Mouse (Mus musculus) hindbrain, embryonic 13.5 days (tissue): ENCODE data around the gene Uri1. TPM values are rescaled to one million over a fixed set of nuclear protein-coding genes. Genes with fewer than 3 reads are reported as not detected.

ENCODE experiments used
- ATAC-seq: fragments of 200-750 bp; cut with Nextera tagmentation; 2 replicates; pipeline ENCODE4 v1.8.0; 2017; ENCODE audit warnings: moderate TSS enrichment; ENCODE audit not compliant: low FRiP score
- H3K27ac ChIP-seq: fragments of 300-500 bp; sonication (generic); 2 replicates; pipeline ENCODE4 v1.5.1; 2015; ENCODE audit warnings: inconsistent platforms, mild to moderate bottlenecking, moderate library complexity
- H3K27me3 ChIP-seq: fragments of 300-500 bp; sonication (generic); 2 replicates; pipeline ENCODE4 v1.6.1; 2015; ENCODE audit warnings: mild to moderate bottlenecking, inconsistent platforms
- H3K36me3 ChIP-seq: fragments of 300-500 bp; sonication (generic); 2 replicates; pipeline ENCODE4 v1.6.1; 2015; ENCODE audit warnings: mild to moderate bottlenecking, inconsistent platforms
- H3K4me1 ChIP-seq: fragments of 300-500 bp; sonication (generic); replicated peaks from 2 replicates; pipeline ENCODE4 v1.6.1; 2015; ENCODE audit warnings: inconsistent platforms
- H3K4me2 ChIP-seq: fragments of 300-500 bp; sonication (generic); 2 replicates; pipeline ENCODE4 v1.6.1; 2015; ENCODE audit warnings: inconsistent platforms, mild to moderate bottlenecking, moderate library complexity
- H3K4me3 ChIP-seq: fragments of 300-500 bp; sonication (generic); 2 replicates; pipeline ENCODE4 v1.5.1; 2015; ENCODE audit warnings: mild to moderate bottlenecking, inconsistent platforms
- H3K9ac ChIP-seq: fragments of 300-500 bp; sonication (generic); 2 replicates; pipeline ENCODE4 v1.6.1; 2015; ENCODE audit warnings: mild to moderate bottlenecking, inconsistent platforms
- H3K9me3 ChIP-seq: fragments of 300-500 bp; sonication (generic); 2 replicates; pipeline ENCODE4 v1.6.1; 2016; ENCODE audit warnings: inconsistent platforms
- WGBS: fragments of 180-500 bp; shearing (Covaris S2); methylation state at CpG from one replicate; pipeline ENCODE4 v1.1.7; 2015; 5-methylcytosine and 5-hydroxymethylcytosine counted together
- polyA plus RNA-seq: library from polyadenylated mRNA; unstranded; fragments of >200 nt; fragmentation: Nextera tagmentation; extraction: Ambion mirVana; gene quantifications from 2 replicates; pipeline ENCODE4 v1.2.1, GENCODE M21; 2015

Gene Uri1
- polyA plus RNA-seq, 1 experiment from 2014 or later: 35.7 TPM

DNA sequence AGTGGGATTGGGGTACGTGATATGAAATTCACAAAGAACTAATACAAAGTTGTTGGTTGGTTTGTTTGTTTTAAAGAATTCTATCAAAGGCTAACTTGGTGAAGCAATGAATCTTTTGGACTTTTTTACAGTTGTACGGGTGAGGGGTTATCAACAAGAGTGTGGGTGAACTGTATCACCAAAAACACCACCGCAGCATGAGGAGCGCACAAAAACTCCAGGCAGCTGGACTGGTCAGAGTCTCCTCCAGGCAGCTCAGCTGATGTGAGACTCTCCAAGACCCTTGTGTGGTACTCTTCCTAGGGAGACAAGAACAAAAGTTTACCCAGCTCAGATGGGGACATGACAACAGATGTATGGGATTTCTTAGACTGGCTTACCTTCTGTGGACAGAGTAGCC lies 7.8 kb upstream of the Uri1 start:
- Histone ChIP-seq H3K27me3 (no peaks in the 10 kb centered on the region), H3K9me3 (no peaks in the 10 kb centered on the region), H3K27ac (no peak overlapping the region), H3K36me3 (no peaks in the 10 kb centered on the region), H3K4me3 (no peak overlapping the region), H3K4me2 (no peak overlapping the region), H3K4me1 (no peaks in the 10 kb centered on the region), H3K9ac (no peak overlapping the region)
- 93% methylated on average over 4 of the region's 4 CpGs for WGBS
- no peak for ATAC-seq

GRCm38 (mm10) chr7:38030606-38031005 lies 7.3 kb upstream of the Uri1 start:
- no peaks in the 10 kb centered on the region for H3K4me1 ChIP-seq
- H3K27ac ChIP-seq: no peak overlapping the region
- H3K4me2 ChIP-seq: no peak overlapping the region
- no peaks in the 10 kb centered on the region for H3K9me3 ChIP-seq
- H3K9ac ChIP-seq: no peak overlapping the region
- no peaks in the 10 kb centered on the region for H3K36me3 ChIP-seq
- ATAC-seq: no peak
- WGBS: 70% methylated on average over 6 of the region's 6 CpGs
- no peaks in the 10 kb centered on the region for H3K27me3 ChIP-seq
- H3K4me3 ChIP-seq: no peak overlapping the region

DNA sequence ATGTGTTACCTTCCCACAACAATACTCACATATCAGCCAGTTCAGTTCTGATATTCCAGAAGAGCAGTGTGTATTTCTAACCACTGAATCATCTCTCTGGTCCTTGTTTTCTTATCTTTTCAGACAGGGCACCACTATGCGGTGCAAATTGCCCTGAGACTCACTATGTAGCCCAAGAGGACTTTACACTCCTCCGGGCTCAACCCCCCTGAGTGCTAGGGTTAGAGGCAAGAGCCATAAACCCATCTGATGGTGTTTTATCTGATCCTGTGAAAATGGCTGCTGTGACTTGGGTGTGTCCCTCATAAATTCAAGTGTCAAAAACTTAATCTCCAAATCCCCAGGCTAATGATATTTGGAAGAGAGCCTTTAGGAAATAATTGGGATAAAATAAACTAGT lies 6.6 kb upstream of the Uri1 start:
- no peak overlapping the region for H3K4me2 ChIP-seq
- no peak overlapping the region for H3K4me3 ChIP-seq
- no peak overlapping the region for H3K27ac ChIP-seq
- no peaks in the 10 kb centered on the region for H3K27me3 ChIP-seq
- H3K4me1 ChIP-seq: no peaks in the 10 kb centered on the region
- no peaks in the 10 kb centered on the region for H3K9me3 ChIP-seq
- no peak for ATAC-seq
- H3K9ac ChIP-seq: no peak overlapping the region
- no peaks in the 10 kb centered on the region for H3K36me3 ChIP-seq
- 63% methylated on average over 2 of the region's 2 CpGs for WGBS

- 62% methylated on average over 5 of the region's 5 CpGs for WGBS
- no peaks in the 10 kb centered on the region for H3K4me1 ChIP-seq
- no peak overlapping the region for H3K4me3 ChIP-seq
- no peaks in the 10 kb centered on the region for H3K36me3 ChIP-seq
- no peak overlapping the region for H3K9ac ChIP-seq
- H3K27ac ChIP-seq: no peak overlapping the region
- ATAC-seq: no peak
- no peaks in the 10 kb centered on the region for H3K27me3 ChIP-seq
- no peak overlapping the region for H3K4me2 ChIP-seq
- no peaks in the 10 kb centered on the region for H3K9me3 ChIP-seq
Measured at GRCm38 (mm10) chr7:38029083-38029482, 5.7 kb upstream of the Uri1 start.

DNA sequence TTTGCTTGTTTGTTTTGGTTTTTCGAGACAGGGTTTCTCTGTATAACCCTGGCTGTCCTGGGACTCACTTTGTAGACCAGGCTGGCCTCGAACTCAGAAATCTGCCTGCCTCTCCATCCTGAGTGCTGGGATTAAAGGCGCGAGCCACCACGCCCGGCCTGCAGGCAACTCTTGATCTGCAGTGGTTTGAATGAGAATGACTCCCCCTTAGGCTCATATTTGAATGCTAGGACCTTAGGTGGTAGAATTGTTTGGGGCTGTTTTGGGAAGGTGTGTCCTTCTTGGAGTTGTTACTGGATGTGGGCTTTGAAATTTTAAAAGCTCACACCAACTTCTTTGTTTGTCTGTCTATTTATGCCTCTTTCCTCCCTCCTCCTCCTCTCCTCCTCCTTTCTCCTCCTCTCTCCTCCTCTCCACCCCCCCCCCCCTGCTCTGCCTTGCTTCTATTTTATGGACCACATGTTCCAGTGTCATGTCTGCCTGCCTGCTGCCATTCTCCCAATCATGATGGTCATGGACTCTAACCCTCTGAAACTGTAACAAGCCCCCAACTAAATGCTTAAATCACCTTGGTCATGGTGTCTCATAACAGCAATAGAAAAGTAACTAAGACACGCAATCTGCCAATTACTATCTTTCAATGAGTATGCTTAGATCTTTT lies 4.7 kb upstream of the Uri1 start:
- WGBS: 88% methylated on average over 7 of the region's 7 CpGs

DNA sequence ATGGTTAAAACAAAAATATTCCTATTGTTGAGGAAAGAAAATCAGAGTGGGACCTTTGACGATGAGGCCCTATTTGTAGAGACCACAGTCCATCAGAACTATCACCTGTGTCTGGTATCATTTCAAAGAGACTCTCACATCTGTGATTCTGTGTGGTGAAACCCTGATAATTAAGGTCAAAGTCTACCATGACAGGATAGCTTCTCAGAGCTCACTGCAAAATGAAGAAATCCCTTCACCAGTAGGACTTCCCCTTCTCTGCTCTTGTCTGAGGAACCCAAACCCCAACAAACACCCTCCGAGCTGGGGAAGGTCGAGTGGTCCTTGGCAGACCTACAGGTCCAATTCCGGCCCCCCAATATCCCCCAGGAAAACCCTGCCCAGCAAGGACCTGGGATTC lies 1.5 kb upstream of the Uri1 start:
- Histone ChIP-seq H3K27ac (no peak overlapping the region), H3K4me1 (no peaks in the 10 kb centered on the region), H3K36me3 (no peaks in the 10 kb centered on the region), H3K4me3 (no peak overlapping the region), H3K27me3 (0 out of 2 replicates have a peak, but pooled peaks cover 5% of the 10 kb centered on the region), H3K9me3 (no peaks in the 10 kb centered on the region), H3K9ac (no peak overlapping the region), H3K4me2 (no peak overlapping the region)
- 80% methylated on average over 4 of the region's 4 CpGs for WGBS
- ATAC-seq: no peak

More for the DNA sequence above, 4.7 kb upstream of the Uri1 start:
- Histone ChIP-seq H3K27me3 (no peaks in the 10 kb centered on the region), H3K9me3 (no peaks in the 10 kb centered on the region), H3K4me1 (no peaks in the 10 kb centered on the region), H3K9ac (no peak overlapping the region), H3K4me3 (no peak overlapping the region), H3K4me2 (no peak overlapping the region), H3K36me3 (no peaks in the 10 kb centered on the region), H3K27ac (no peak overlapping the region)
- no peak for ATAC-seq

- Histone ChIP-seq H3K4me1 (peaks cover 15% of the 10 kb centered on the region; the same call in 1 of the 2 replicates), H3K9me3 (no peaks in the 10 kb centered on the region), H3K27me3 (0 out of 2 replicates have a peak, but pooled peaks cover 5% of the 10 kb centered on the region), H3K27ac (0 out of 2 replicates have a peak overlapping the region, but pooled peaks have one; percentile 92), H3K9ac (peak overlapping the region; percentile 89), H3K4me3 (peak overlapping the region; percentile 86), H3K4me2 (peak overlapping the region; percentile 73), H3K36me3 (no peaks in the 10 kb centered on the region)
- 47% methylated on average over 2 of the region's 2 CpGs for WGBS
- ATAC-seq: peak; percentile 61
Measured at GRCm38 (mm10) chr7:38019770-38020169, 3.6 kb downstream of the Uri1 start.

DNA sequence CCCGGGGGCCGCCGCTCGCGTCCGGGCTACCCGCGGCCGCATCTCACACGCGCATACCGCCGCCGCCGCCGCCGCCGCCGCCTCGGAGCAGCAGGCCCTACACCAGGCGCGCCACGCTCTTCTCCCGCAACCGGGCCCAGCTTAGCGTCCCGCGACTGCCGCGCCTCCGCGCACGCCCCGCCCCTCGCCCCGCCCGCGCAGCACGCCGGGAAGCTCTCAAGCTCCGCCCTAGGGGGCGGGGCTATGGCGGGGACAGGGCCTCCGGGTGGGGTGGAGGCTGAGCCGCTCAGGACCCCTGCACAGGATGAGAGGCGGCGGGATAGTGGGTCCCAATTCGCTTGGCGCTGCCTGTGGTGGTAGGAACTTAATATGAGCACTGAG lies 4.0 kb downstream of the Uri1 start:
- Histone ChIP-seq H3K27ac (peak overlapping the region; percentile 92), H3K9me3 (no peaks in the 10 kb centered on the region), H3K4me3 (peak overlapping the region; percentile 86), H3K9ac (peak overlapping the region; percentile 89), H3K27me3 (0 out of 2 replicates have a peak, but pooled peaks cover 5% of the 10 kb centered on the region), H3K36me3 (no peaks in the 10 kb centered on the region), H3K4me1 (peaks cover 15% of the 10 kb centered on the region; the same call in 1 of the 2 replicates), H3K4me2 (peak overlapping the region; percentile 73)
- peak; percentile 95 for ATAC-seq
- WGBS: under 1% methylated on average over 21 of the region's 49 CpGs

DNA sequence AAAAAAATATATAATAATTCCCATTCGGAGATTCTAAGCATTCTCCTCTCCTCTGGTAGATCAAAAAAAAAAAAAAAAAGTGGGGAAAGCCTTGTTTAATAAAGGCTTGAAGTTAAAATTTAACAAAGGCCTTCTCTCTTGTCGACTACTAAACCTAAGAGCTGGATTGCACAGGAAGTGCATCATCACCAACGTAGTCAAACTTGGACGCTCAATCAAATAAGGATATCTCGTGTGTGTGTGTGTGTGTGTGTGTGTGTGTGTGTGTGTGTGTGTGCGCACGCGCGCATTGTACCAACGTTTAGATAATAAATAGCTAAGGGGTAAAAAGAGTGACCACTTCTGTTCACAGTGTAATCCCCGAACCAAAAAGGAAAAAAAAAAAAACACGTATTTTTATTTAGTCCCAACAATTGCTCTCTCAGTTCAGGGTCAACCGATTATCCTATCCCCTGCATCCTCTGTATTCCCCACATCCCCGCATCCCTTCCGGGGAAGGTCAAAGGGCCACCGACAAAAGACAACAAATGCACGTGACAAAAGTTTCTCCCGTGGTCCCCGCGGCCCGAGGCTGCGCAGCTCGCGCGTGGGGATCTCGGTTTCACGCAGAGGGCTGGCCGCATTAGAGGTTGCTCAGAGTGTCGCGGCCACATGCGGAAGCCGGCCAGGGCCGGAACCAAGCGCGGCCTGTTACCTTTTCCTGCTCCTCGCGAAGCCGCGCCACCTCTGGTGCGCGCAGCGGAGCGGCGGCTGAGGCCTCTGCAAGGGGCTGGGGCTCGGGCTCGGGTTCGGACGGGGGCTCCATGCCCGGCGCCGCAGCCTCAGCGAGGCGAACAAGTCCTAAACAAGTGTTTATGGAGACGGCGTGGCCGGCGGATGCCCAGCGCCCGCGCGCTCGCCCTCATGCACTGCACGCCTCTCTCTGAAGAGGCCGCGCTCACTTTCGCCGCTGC lies 4.7 kb downstream of the Uri1 start:
- H3K4me2 ChIP-seq: peak overlapping the region; percentile 73
- peak; percentile 85 for ATAC-seq
- peaks cover 18% of the 10 kb centered on the region; the same call in 1 of the 2 replicates for H3K4me1 ChIP-seq
- 0 out of 2 replicates have a peak, but pooled peaks cover 5% of the 10 kb centered on the region for H3K27me3 ChIP-seq
- peak overlapping the region; percentile 89 for H3K9ac ChIP-seq
- peak overlapping the region; percentile 92 for H3K27ac ChIP-seq
- under 1% methylated on average over 66 of the region's 67 CpGs for WGBS
- H3K36me3 ChIP-seq: no peaks in the 10 kb centered on the region
- no peaks in the 10 kb centered on the region for H3K9me3 ChIP-seq
- peak overlapping the region; percentile 86 for H3K4me3 ChIP-seq

DNA sequence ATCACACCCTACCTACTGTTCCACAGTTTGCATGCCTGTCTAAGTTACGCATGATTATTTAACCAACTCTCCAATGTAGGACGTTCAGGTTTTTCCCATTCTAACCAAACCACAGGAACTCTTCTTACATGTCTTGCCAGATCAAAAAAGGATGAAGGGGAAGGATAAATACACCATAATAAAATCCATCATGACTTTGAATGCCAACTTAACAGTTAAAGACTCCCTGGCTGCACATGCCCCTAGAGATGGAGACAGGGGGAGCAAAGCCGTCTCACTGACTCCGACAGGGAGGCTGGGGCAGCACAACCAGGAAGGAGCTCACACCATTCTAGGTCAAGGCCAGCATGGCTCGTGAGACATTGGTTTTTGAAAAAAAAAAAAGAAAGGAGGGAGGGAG lies 8.0 kb downstream of the Uri1 start:
- Histone ChIP-seq H3K4me1 (peaks cover 21% of the 10 kb centered on the region; the same call in 1 of the 2 replicates), H3K9me3 (no peaks in the 10 kb centered on the region), H3K4me2 (no peak overlapping the region), H3K27ac (no peak overlapping the region), H3K27me3 (0 out of 2 replicates have a peak, but pooled peaks cover 4% of the 10 kb centered on the region), H3K9ac (no peak overlapping the region), H3K36me3 (no peaks in the 10 kb centered on the region), H3K4me3 (no peak overlapping the region)
- no peak for ATAC-seq
- 69% methylated on average over 5 of the region's 5 CpGs for WGBS

DNA sequence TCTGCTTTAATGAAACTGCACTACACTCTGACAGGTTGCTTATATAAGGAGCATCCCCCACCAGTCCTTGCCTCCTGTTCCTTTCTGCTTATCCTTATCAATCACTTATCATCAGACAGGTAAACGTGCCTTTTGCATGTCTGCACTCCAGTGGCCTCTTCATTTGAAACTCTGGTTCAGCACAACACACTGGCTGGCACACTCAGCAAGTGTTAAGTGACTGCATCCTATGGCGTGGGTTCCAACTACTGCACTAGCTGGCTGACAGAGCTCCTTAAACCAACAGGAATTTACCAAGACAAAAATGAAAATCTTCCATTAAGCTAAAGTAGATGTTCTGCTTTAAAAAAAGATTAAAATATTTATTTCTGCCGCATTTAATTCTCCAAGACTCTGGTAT lies 9.4 kb downstream of the Uri1 start:
- Histone ChIP-seq H3K4me3 (no peak overlapping the region), H3K27me3 (no peaks in the 10 kb centered on the region), H3K36me3 (no peaks in the 10 kb centered on the region), H3K4me2 (no peak overlapping the region), H3K9me3 (no peaks in the 10 kb centered on the region), H3K27ac (no peak overlapping the region), H3K4me1 (peaks cover 21% of the 10 kb centered on the region; the same call in 1 of the 2 replicates), H3K9ac (no peak overlapping the region)
- no peak for ATAC-seq
- WGBS: 87% methylated on average over 3 of the region's 3 CpGs

- no peaks in the 10 kb centered on the region for H3K27me3 ChIP-seq
- 98% methylated on average over 4 of the region's 4 CpGs for WGBS
- H3K36me3 ChIP-seq: no peaks in the 10 kb centered on the region
- H3K9me3 ChIP-seq: no peaks in the 10 kb centered on the region
- ATAC-seq: no peak
- no peak overlapping the region for H3K9ac ChIP-seq
- no peak overlapping the region for H3K27ac ChIP-seq
- H3K4me2 ChIP-seq: no peak overlapping the region
- peaks cover 20% of the 10 kb centered on the region; the same call in 1 of the 2 replicates for H3K4me1 ChIP-seq
- no peak overlapping the region for H3K4me3 ChIP-seq
Measured at GRCm38 (mm10) chr7:38012811-38013210, 10.5 kb downstream of the Uri1 start.
